Mouse (Mus musculus): ENCODE results near the gene Laptm5.

DNA sequence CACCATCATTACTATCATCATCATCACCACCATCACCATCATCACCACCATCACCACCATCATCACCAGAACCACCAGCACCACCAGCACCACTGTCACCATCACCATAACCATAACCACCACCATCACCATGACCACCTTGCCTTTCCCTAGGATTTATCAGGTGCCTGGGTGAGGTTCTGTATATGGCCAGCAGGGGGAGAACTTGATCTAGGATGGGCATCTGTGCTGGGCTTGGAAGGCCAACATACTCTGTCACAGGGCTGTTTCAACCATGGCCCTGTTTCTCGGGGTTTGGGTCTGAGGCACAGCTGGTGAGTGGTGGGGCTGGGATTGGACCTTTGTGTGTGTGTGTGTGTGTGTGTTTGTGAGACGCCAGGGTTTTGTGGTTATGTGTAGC, 16.6 kb upstream of the Laptm5 start:
- TF ChIP-seq EP300 (IDR thresholded peaks at IDR 0.05; ENCODE audit: low read depth) (no peak), CTCF (IDR thresholded peaks at IDR 0.05; ENCODE audit: low read depth) (peak; percentile 80)

Data from heart, postnatal 0 days (tissue).